Mouse (Mus musculus) right cerebral cortex, postnatal 36 days (tissue): ENCODE measurements around the gene Olfr1271.
"Not testable (repeated sequence)": the region's sequence is repeated elsewhere in the genome, so short reads cannot be mapped to it uniquely, and the experiment has no call there.

Experiments
- DNase-seq, 2 experiments: peaks; one replicate each; pipeline ENCODE4 v3.0.0; 2022; ENCODE audit warnings: low spot score in 2 of 2, mixed read lengths in 1 of 2

Gene Olfr1271

DNA sequence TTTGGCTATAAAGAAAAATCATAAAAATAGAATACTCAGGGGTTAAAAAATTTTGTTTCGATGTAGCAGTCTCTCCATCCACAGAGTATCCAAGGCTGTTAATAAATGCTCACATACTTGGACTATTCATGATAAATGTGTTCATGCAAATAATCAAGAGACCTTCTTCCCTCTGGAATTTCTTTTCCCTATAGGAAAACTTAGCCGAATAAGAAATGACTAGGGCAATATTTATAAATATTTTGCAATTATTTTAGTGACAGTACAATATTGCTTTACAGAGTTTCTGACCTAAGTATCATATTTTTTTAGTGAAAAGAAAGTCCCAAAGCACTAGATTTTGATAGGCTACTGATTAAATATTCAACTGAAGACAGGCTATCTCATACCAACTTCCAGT lies at the start of gene Olfr1271:
Olfr1271 (minus strand) TSS at position 101 of the 400 bp plus-strand sequence.
- no peak for DNase-seq

DNA sequence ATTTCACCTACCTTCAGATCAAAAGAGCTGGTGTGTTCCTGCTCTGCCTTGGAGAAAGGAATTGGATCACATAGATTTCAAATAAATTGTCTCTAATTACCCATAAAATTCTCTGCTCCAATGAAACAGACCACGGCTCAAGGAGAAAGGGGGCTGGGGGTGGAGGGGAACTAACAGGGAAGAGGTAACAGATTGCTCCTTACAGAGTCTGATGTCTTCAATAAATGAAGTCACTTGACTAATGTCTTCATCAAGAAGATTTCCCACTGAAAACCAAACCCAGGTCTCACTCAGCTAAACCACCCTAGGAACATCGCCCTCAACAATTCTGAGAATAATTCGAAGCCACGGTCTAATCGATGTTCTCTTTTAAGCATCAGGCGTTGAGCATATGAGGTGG lies 21.9 kb upstream of the Olfr1271 start, which contains the start of gene Olfr1272:
Olfr1272 (minus strand) TSS at position 101 of the 400 bp plus-strand sequence.
- no peak for DNase-seq

DNA sequence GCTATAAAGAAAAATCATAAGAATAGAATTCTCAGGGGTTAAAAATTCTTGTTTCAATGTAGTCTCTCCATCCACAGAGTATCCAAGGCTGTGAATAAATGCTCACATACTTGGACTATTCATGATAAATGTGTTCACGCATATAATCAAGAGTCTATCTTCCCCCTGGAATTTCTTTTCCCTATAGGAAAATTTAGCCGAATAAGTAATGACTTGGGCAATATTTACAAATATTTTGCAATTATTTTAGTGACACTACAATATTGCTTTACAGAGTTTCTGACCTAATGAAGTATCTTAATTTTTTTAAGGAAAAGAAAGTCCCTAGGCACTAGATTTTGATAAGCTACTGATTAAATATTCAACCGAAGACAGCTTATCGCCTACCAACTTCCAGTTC lies 13.3 kb downstream of the Olfr1271 start, which contains the start of gene Olfr142:
Olfr142 (minus strand) TSS at position 101 of the 400 bp plus-strand sequence.
- no peak for DNase-seq

DNA sequence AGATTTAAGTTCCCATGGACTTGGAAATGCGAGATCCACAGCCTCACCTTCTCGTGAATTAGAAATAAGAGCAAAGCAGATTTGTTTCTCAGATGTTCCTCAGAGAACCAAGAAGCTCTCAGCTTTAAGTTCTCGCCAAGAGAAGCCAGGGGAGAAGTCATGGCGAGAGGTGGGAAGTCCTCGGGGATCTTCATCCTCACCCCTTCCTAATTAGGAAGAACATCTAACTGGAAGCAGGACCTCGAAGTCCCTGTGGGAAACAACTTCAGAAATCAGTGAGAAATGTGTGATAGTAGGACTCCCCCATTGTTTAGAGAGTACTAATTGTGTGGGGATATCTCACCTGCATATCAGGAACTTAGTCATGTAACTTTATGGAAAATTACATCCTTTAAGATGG lies 46.4 kb downstream of the Olfr1271 start, which contains the start of gene Olfr1506:
Olfr1506 (minus strand) TSS at position 101 of the 400 bp plus-strand sequence.
- DNase-seq: not testable (repeated sequence)
